Mouse (Mus musculus) ES-E14 (cell line): ENCODE results near the gene Cfap45. TPM values are rescaled to one million over a fixed set of nuclear protein-coding genes. Genes with fewer than 3 reads are reported as not detected.
A peak's percentile ranks its signal among the peaks of the same experiment; 100 is the strongest.

Source experiments
- DNase-seq: peaks from one replicate; pipeline ENCODE4 v3.0.0-alpha.2; 2013; ENCODE audit warnings: low read depth, low spot score
- H3K27ac ChIP-seq: 2 replicates; pipeline ENCODE4 v1.5.1; 2012; ENCODE audit warnings: low read depth, mild to moderate bottlenecking, low read length, moderate library complexity, mixed read lengths; ENCODE audit not compliant: poor library complexity, insufficient read depth, severe bottlenecking
- H3K36me3 ChIP-seq: 2 replicates; pipeline ENCODE4 v1.6.1; 2012; ENCODE audit warnings: mild to moderate bottlenecking, low read length, moderate library complexity, mixed read lengths; ENCODE audit not compliant: control insufficient read depth, poor library complexity, insufficient read depth, severe bottlenecking
- H3K4me1 ChIP-seq, 2 experiments: fragments of 150-350 bp in 1 of 2; sonication (generic) in 1 of 2; 2 replicates each; pipeline ENCODE4 v1.6.1; 2012; ENCODE audit warnings: low read length in 2 of 2, mild to moderate bottlenecking in 1 of 2, mixed read lengths in 1 of 2; ENCODE audit not compliant: control insufficient read depth in 2 of 2, insufficient read depth in 2 of 2, poor library complexity in 1 of 2
- H3K4me3 ChIP-seq, 2 experiments: fragments of 150-350 bp in 1 of 2; sonication (generic) in 1 of 2; 2 replicates each; pipeline ENCODE4 v1.5.1; 2012; ENCODE audit warnings: low read length in 2 of 2, low read depth in 1 of 2, mild to moderate bottlenecking in 1 of 2, mixed read lengths in 1 of 2; ENCODE audit not compliant: insufficient read depth in 1 of 2, poor library complexity in 1 of 2, severe bottlenecking in 1 of 2
- H3K9ac ChIP-seq: 2 replicates; pipeline ENCODE4 v1.6.1; 2012; ENCODE audit warnings: low read depth, mild to moderate bottlenecking, low read length, mixed read lengths; ENCODE audit not compliant: poor library complexity, insufficient read depth, severe bottlenecking
- H3K9me3 ChIP-seq: fragments of 150-350 bp; sonication (generic); 2 replicates; pipeline ENCODE4 v1.6.1; 2012; ENCODE audit warnings: low read depth, mild to moderate bottlenecking, low read length; ENCODE audit not compliant: control insufficient read depth, insufficient read depth
- CHD2 ChIP-seq: IDR thresholded peaks from 2 replicates; pipeline ENCODE4 v1.6.1; 2014; ENCODE audit warnings: mild to moderate bottlenecking, low read depth, low read length, inconsistent platforms
- HCFC1 ChIP-seq: IDR thresholded peaks from 2 replicates; pipeline ENCODE4 v1.6.1; 2012; ENCODE audit warnings: low read length, inconsistent platforms, borderline replicate concordance; ENCODE audit not compliant: insufficient read depth
- MAFK ChIP-seq: IDR thresholded peaks from 2 replicates; pipeline ENCODE4 v1.6.1; 2014; ENCODE audit warnings: mild to moderate bottlenecking, low read depth, low read length, inconsistent platforms; ENCODE audit not compliant: insufficient read depth
- ZC3H11A ChIP-seq: IDR thresholded peaks from 2 replicates; pipeline ENCODE4 v1.6.1; 2012; ENCODE audit warnings: low read depth, mild to moderate bottlenecking, inconsistent platforms, low read length, borderline replicate concordance
- ZNF384 ChIP-seq: IDR thresholded peaks from 2 replicates; pipeline ENCODE4 v1.6.1; 2012; ENCODE audit warnings: low read depth, low read length, inconsistent platforms
- in situ Hi-C, 2 experiments: fragments of 600-800 bp; cut with MboI; formaldehyde crosslinking; loops; one replicate each; pipeline ENCODE4 v1.15.1; 2025; ENCODE audit warnings: low sequenced_read_pairs in 2 of 2, inconsistent platforms in 1 of 2; ENCODE audit not compliant: unreplicated experiment in 2 of 2
- total RNA-seq: library from RNA; depleted of rRNA; stranded (reverse); fragments of 300-350 nt; gene quantifications from 2 replicates; pipeline ENCODE4 v1.2.3, GENCODE M21; 2012

The Cfap45 gene
- total RNA-seq, 1 experiment: 0.67 TPM

GRCm38 (mm10) chr1:172507701-172508100 is 12.9 kb upstream of the Cfap45 start:
- peaks cover 12 to 28% of the 10 kb centered on the region in 2 experiments; a peak in 3 of 4 replicates for H3K4me1 ChIP-seq
- no peak overlapping the region for H3K9ac ChIP-seq
- peaks cover 20% of the 10 kb centered on the region for H3K36me3 ChIP-seq
- no peak for DNase-seq
- no peak overlapping the region for H3K27ac ChIP-seq
- no peak overlapping the region for H3K4me3 ChIP-seq
- in situ Hi-C loops: no loop called here
- no peaks in the 10 kb centered on the region for H3K9me3 ChIP-seq
- TF ChIP-seq CHD2 (no peak), ZNF384 (no peak), HCFC1 (no peak), MAFK (no peak), ZC3H11A (no peak)

GRCm38 (mm10) chr1:172508172-172508571 is 12.4 kb upstream of the Cfap45 start:
- in situ Hi-C loops: no loop called here
- peaks cover 10 to 23% of the 10 kb centered on the region in 2 experiments; a peak in 3 of 4 replicates for H3K4me1 ChIP-seq
- H3K27ac ChIP-seq: no peak overlapping the region
- no peak for TF ChIP-seq MAFK
- no peak for TF ChIP-seq ZC3H11A
- no peak for TF ChIP-seq CHD2
- no peak for TF ChIP-seq HCFC1
- TF ChIP-seq ZNF384: no peak
- no peak for DNase-seq
- H3K36me3 ChIP-seq: peaks cover 20% of the 10 kb centered on the region
- no peak overlapping the region for H3K4me3 ChIP-seq
- H3K9me3 ChIP-seq: no peaks in the 10 kb centered on the region
- no peak overlapping the region for H3K9ac ChIP-seq

GRCm38 (mm10) chr1:172509235-172509634 is 11.4 kb upstream of the Cfap45 start:
- no peak overlapping the region for H3K4me3 ChIP-seq
- H3K9ac ChIP-seq: no peak overlapping the region
- in situ Hi-C loops: no loop called here
- no peaks in the 10 kb centered on the region for H3K9me3 ChIP-seq
- H3K36me3 ChIP-seq: peaks cover 20% of the 10 kb centered on the region
- no peak for DNase-seq
- TF ChIP-seq MAFK (no peak), ZNF384 (no peak), CHD2 (no peak), ZC3H11A (no peak)
- peaks cover 6 to 23% of the 10 kb centered on the region in 2 experiments; a peak in 3 of 4 replicates for H3K4me1 ChIP-seq
- no peak overlapping the region for H3K27ac ChIP-seq

GRCm38 (mm10) chr1:172509983-172510382 is 10.6 kb upstream of the Cfap45 start:
- DNase-seq: no peak
- Histone ChIP-seq H3K4me1 (peaks cover 2 to 21% of the 10 kb centered on the region in 2 experiments; a peak in 2 of 4 replicates), H3K4me3 (peak overlapping the region in 1 of 2 experiments; percentile 26; a peak in 1 of 4 replicates), H3K9ac (no peak overlapping the region), H3K36me3 (peaks cover 18% of the 10 kb centered on the region), H3K27ac (no peak overlapping the region), H3K9me3 (no peaks in the 10 kb centered on the region)
- in situ Hi-C loops: no loop called here
- TF ChIP-seq MAFK (no peak), ZNF384 (no peak), CHD2 (no peak)

GRCm38 (mm10) chr1:172510421-172510972 is 10.1 kb upstream of the Cfap45 start:
- in situ Hi-C loops: no loop called here
- Histone ChIP-seq H3K4me3 (peak overlapping the region in 1 of 2 experiments; percentile 26; a peak in 1 of 4 replicates), H3K9me3 (no peaks in the 10 kb centered on the region), H3K9ac (no peak overlapping the region), H3K27ac (no peak overlapping the region), H3K4me1 (peaks cover 2 to 24% of the 10 kb centered on the region in 2 experiments; a peak in 2 of 4 replicates), H3K36me3 (peaks cover 13% of the 10 kb centered on the region)
- DNase-seq: no peak
- TF ChIP-seq ZC3H11A (no peak), MAFK (no peak), HCFC1 (no peak), ZNF384 (no peak), CHD2 (no peak)
